Mouse (Mus musculus) liver, embryonic 16.5 days (tissue): Measurements from ENCODE around the gene Ctnnd2. TPM values are rescaled to one million over a fixed set of nuclear protein-coding genes. Genes with fewer than 3 reads are reported as not detected.

Source experiments
- ATAC-seq: fragments of 200-750 bp; cut with Nextera tagmentation; 2 replicates; pipeline ENCODE4 v1.8.0; 2017; ENCODE audit warnings: low read depth, mild to moderate bottlenecking, moderate number of reproducible peaks, moderate library complexity
- H3K27ac ChIP-seq: fragments of 300-500 bp; sonication (generic); 2 replicates; pipeline ENCODE4 v1.5.1; 2014; ENCODE audit warnings: mild to moderate bottlenecking, low read length
- H3K27me3 ChIP-seq: fragments of 300-500 bp; sonication (generic); 2 replicates; pipeline ENCODE4 v1.6.1; 2014; ENCODE audit warnings: low read depth, low read length, mixed read lengths; ENCODE audit not compliant: control insufficient read depth, insufficient read depth
- H3K36me3 ChIP-seq: fragments of 300-500 bp; sonication (generic); 2 replicates; pipeline ENCODE4 v1.6.1; 2014; ENCODE audit warnings: mild to moderate bottlenecking; ENCODE audit not compliant: control insufficient read depth, insufficient read depth
- H3K4me1 ChIP-seq: fragments of 300-500 bp; sonication (generic); 2 replicates; pipeline ENCODE4 v1.6.1; 2014; ENCODE audit warnings: low read depth, low read length, mixed read lengths; ENCODE audit not compliant: control insufficient read depth
- H3K4me2 ChIP-seq: fragments of 300-500 bp; sonication (generic); 2 replicates; pipeline ENCODE4 v1.6.1; 2014; ENCODE audit warnings: low read depth, low read length, mixed read lengths
- H3K4me3 ChIP-seq: fragments of 300-500 bp; sonication (generic); 2 replicates; pipeline ENCODE4 v1.5.1; 2014; ENCODE audit warnings: low read depth, mild to moderate bottlenecking, low read length
- H3K9ac ChIP-seq: fragments of 300-500 bp; sonication (generic); 2 replicates; pipeline ENCODE4 v1.6.1; 2014; ENCODE audit warnings: low read depth, low read length
- H3K9me3 ChIP-seq: fragments of 300-500 bp; sonication (generic); replicated peaks from 2 replicates; pipeline ENCODE4 v1.6.1; 2016; ENCODE audit warnings: low read length; ENCODE audit not compliant: control insufficient read depth
- WGBS: fragments of 180-500 bp; shearing (Covaris S2); extraction: QIAGEN DNeasy Blood & Tissue Kit; methylation state at CpG from one replicate; pipeline ENCODE4 v1.1.7; 2014; ENCODE audit not compliant: insufficient replicate concordance; 5-methylcytosine and 5-hydroxymethylcytosine counted together
- polyA plus RNA-seq: library from polyadenylated mRNA; unstranded; fragments of >200 nt; fragmentation: Nextera tagmentation; extraction: Ambion mirVana; gene quantifications from 2 replicates; pipeline ENCODE4 v1.2.1, GENCODE M21; 2015

The Ctnnd2 gene
- polyA plus RNA-seq, 1 experiment from 2014 or later: 0.28 TPM

DNA sequence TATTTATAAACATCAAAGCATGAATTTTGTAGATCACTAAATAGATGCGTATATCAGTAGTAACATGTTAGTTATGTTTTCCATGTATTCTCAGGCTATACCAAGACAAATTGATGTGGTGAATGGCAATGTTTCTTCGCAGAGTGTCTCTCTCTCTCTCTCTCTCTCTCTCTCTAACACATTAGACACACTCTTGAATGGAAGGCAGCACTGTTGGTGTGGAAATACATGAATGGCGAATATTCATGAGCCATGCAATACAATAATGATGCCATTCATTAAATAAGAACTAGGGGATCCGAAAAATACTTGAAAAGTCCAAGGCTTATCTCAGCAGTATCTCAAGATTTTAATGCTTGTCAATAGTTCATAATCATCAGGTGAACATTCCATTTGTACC, 106.2 kb downstream of the Ctnnd2 start:
- H3K9me3 ChIP-seq: no peaks in the 10 kb centered on the region
- 72% methylated on average over 4 of the region's 4 CpGs for WGBS
- ATAC-seq: no peak
- no peak overlapping the region for H3K4me3 ChIP-seq
- no peak overlapping the region for H3K27ac ChIP-seq
- H3K4me2 ChIP-seq: no peak overlapping the region
- H3K9ac ChIP-seq: no peak overlapping the region
- no peaks in the 10 kb centered on the region for H3K27me3 ChIP-seq
- H3K4me1 ChIP-seq: no peaks in the 10 kb centered on the region
- H3K36me3 ChIP-seq: no peaks in the 10 kb centered on the region

DNA sequence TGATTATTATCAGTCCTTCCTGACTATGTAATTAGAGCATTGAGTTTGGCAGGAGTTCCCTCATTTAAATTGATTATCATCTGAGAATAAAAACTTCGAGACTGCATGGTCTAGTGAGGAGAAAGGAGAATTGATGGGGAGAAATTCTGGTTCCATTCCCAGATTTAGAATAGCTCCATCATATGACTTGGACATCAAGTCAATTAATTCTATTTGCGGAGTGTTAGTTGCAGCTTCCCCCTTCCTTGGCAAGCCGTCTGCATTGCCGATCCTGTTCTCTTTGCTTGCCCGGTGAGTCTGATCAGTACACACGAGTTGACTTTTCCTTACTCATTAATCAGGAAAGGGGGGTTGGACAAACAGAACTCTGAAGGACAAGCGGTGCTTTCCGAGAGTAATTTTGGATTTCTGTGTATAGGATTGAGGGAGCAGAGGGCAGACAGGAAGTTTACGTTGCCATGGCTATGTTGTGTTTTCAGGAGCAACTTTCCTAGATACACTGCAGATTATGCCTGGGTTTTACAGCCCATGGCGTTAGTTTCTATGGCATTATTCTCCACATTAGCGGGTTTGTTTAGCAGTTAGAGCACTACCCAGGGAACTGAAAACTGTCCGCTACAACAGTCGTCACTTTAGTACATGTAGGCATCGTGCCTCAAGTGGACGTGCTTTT, 113.3 kb downstream of the Ctnnd2 start:
- Histone ChIP-seq H3K4me2 (peak overlapping the region; percentile 35), H3K36me3 (no peaks in the 10 kb centered on the region), H3K27me3 (no peaks in the 10 kb centered on the region), H3K9me3 (no peaks in the 10 kb centered on the region), H3K4me1 (no peaks in the 10 kb centered on the region), H3K27ac (no peak overlapping the region), H3K4me3 (peak overlapping the region; percentile 40), H3K9ac (no peak overlapping the region)
- WGBS: 67% methylated on average over 15 of the region's 15 CpGs
- ATAC-seq: peak; percentile 83

DNA sequence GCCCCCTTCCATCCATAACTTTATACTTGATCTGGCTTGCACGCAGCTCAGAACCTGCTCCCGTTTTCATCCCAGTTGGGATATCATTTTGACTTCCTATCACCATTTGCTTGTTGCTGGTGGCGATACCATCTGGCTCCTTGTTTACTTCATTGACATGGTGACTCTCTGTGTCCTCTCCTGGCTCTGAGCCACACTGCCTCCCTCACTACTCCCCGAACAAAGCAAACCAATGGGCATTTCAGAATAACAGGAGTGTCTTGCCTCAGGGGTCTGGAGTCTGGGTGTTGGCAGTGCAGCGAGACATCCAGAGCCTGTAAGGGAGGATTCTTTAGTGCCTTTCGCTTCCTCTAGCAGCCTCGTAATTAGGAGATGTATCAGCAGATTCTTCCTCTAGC, 113.9 kb downstream of the Ctnnd2 start:
- peak overlapping the region; percentile 40 for H3K4me3 ChIP-seq
- ATAC-seq: peak; percentile 54; the same call in 1 of the 2 replicates
- no peak overlapping the region for H3K27ac ChIP-seq
- no peaks in the 10 kb centered on the region for H3K27me3 ChIP-seq
- WGBS: 65% methylated on average over 7 of the region's 7 CpGs
- H3K4me2 ChIP-seq: peak overlapping the region; percentile 35
- H3K4me1 ChIP-seq: no peaks in the 10 kb centered on the region
- no peaks in the 10 kb centered on the region for H3K36me3 ChIP-seq
- no peaks in the 10 kb centered on the region for H3K9me3 ChIP-seq
- H3K9ac ChIP-seq: no peak overlapping the region

DNA sequence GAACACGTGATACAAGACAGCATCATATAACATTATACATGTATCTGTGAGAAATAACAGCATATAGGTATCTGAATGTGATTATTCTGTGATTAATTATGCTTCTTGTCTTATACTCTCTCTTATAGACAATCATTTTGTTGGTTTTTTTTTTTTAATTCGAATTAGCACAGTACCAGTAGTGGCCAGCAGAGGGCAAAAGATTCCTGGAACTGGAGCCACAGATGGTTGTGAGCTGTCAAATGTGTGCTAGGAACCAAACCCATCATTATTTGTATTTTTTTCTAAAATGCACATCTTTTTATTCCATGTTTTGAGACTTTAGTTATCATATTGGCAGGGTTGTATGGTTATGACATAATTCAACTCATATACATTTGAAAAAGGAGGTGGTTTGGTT, 130.4 kb downstream of the Ctnnd2 start:
- Histone ChIP-seq H3K9ac (no peak overlapping the region), H3K9me3 (no peaks in the 10 kb centered on the region; the same call in 1 of the 2 replicates), H3K4me3 (no peak overlapping the region), H3K36me3 (no peaks in the 10 kb centered on the region), H3K27me3 (no peaks in the 10 kb centered on the region), H3K27ac (no peak overlapping the region), H3K4me2 (no peak overlapping the region), H3K4me1 (no peaks in the 10 kb centered on the region)
- 52% methylated on average over 2 of the region's 2 CpGs for WGBS
- ATAC-seq: no peak

DNA sequence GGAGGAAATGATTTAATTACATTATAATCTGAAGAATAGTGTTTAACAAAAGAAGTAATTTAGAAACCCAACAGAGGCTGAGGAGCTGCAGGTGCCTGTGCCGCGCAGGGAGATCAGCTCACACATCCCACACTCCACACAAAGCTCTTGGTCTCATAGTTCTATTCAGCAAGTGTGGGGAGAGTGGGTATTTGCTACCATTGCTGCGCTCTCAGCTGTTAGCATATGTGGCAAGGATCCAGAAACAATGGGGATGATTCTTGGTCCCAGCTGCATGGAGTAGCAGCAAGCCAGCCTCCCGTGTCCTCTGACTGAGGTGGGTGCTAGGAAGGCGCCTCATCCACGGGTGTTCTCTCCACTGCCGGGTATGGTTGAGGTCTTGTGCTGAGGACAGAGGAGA, 134.0 kb downstream of the Ctnnd2 start:
- WGBS: 67% methylated on average over 7 of the region's 7 CpGs

DNA sequence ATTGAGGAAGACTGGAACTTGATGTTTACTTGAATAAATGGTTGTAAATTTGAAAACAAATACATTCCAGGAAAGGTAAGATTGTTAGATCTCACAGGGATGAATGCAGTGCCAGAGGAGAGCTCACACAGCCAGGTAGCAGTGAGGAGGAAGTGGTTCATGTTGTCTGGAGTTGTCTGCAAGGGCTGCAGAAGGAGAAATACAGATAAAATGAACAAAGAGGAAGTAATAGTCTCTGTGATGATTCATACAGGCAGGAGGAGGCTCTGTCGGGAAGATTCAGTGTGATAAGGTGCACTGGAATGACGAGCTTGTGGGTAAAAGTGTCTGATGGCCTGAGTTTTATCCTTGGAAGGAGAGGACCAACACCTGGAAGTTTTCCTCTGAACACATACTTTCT, 150.2 kb downstream of the Ctnnd2 start:
- Histone ChIP-seq H3K4me1 (no peaks in the 10 kb centered on the region), H3K9ac (no peak overlapping the region), H3K36me3 (no peaks in the 10 kb centered on the region), H3K4me2 (no peak overlapping the region), H3K27me3 (no peaks in the 10 kb centered on the region), H3K4me3 (no peak overlapping the region), H3K9me3 (no peaks in the 10 kb centered on the region), H3K27ac (no peak overlapping the region)
- WGBS: 15% methylated on average over 2 of the region's 2 CpGs
- ATAC-seq: no peak

More for the DNA sequence above, 134.0 kb downstream of the Ctnnd2 start:
- H3K4me2 ChIP-seq: no peak overlapping the region
- no peaks in the 10 kb centered on the region for H3K36me3 ChIP-seq
- no peaks in the 10 kb centered on the region for H3K9me3 ChIP-seq
- no peak overlapping the region for H3K4me3 ChIP-seq
- no peak overlapping the region for H3K27ac ChIP-seq
- no peaks in the 10 kb centered on the region for H3K27me3 ChIP-seq
- H3K9ac ChIP-seq: no peak overlapping the region
- H3K4me1 ChIP-seq: no peaks in the 10 kb centered on the region
- no peak for ATAC-seq

DNA sequence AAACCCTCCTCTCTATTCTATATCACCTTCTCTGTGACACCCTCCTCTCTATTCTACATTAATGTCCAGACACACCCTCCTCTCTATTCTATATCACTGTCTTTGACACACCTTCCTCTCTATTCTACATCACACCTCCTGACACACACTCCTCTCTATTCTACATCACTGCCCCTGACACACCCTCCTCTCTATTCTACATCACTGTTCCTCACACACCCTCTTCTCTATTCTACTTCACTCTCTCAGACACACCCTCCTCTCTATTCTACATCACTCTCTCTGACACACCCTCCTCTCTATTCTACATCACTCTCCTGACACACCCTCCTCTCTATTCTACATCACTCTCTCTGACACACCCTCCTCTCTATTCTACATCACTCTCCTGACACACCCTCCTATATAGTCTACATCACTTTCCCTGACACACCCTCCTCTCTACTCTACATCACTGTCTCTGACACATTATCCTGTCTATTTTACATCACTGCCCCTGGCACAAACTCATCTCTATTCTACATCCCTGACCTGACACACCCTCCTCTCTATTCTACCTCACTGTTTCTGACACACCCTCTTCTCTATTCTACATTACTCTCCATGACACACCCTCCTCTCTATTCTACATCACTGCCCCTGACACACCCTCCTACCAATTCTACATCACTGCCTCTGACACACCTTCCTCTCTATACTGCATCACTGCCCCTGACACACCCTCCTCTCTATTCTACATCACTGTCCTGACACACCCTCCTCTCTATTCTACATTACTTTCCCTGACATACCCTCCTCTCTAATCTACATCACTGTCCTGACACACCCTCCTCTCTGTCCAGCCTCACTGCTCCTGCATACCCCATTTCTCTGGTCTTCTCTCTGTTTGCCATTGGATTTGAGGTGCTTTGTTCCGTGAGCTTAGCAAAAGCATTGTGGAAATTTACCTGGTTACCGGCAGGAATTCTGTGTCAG, 161.2 kb downstream of the Ctnnd2 start:
- no peak for ATAC-seq

DNA sequence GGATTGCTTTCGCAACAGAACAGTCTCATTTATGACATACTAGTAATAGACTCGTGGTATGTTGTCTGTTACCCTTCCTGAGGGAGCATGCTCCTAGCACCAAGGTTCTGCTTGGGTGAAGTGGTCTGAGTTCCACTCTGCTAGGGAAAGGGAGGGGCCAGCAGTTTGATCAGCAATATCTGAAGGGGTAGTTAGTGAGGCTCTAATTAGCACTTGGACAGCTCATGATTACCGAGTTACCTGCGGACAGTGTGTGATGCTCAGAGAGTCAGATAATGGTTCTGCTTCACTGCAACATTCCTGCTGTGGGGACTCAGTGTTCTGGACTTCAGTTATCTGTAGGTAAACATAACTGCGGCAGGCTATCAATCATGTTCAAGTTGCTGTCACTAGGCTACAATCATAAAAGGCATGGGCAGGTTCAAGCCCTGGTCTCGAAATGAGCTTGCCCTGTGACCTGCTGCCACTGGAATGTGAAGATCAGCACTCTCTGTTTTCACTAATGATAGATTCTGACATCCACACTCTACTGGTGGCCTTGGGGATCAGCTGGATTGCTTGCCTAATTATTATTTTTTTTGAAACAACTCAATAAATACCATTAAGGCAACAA, 166.3 kb downstream of the Ctnnd2 start:
- ATAC-seq: no peak
- no peaks in the 10 kb centered on the region for H3K36me3 ChIP-seq
- H3K9ac ChIP-seq: no peak overlapping the region
- WGBS: 52% methylated on average over 6 of the region's 6 CpGs
- no peak overlapping the region for H3K4me3 ChIP-seq
- H3K9me3 ChIP-seq: no peaks in the 10 kb centered on the region
- no peak overlapping the region for H3K27ac ChIP-seq
- H3K4me1 ChIP-seq: no peaks in the 10 kb centered on the region
- H3K27me3 ChIP-seq: no peaks in the 10 kb centered on the region
- H3K4me2 ChIP-seq: no peak overlapping the region

More for the DNA sequence above, 161.2 kb downstream of the Ctnnd2 start:
- H3K27ac ChIP-seq: no peak overlapping the region
- no peaks in the 10 kb centered on the region for H3K4me1 ChIP-seq
- no peak overlapping the region for H3K4me2 ChIP-seq
- no peak overlapping the region for H3K4me3 ChIP-seq
- H3K9me3 ChIP-seq: no peaks in the 10 kb centered on the region
- H3K27me3 ChIP-seq: no peaks in the 10 kb centered on the region
- WGBS: 55% methylated on average over 2 of the region's 2 CpGs
- H3K36me3 ChIP-seq: no peaks in the 10 kb centered on the region
- H3K9ac ChIP-seq: no peak overlapping the region
